Mouse (Mus musculus) liver, embryonic 14.5 days (tissue): ENCODE results near the gene Zfr.

Experiments used
- CTCF ChIP-seq: IDR thresholded peaks from 2 replicates; pipeline ENCODE4 v1.5.1; 2016; ENCODE audit warnings: antibody characterized with exemption, low read depth, control low read depth
- EP300 ChIP-seq: IDR thresholded peaks from 2 replicates; pipeline ENCODE4 v1.6.1; 2016; ENCODE audit warnings: antibody characterized with exemption, low read depth

DNA sequence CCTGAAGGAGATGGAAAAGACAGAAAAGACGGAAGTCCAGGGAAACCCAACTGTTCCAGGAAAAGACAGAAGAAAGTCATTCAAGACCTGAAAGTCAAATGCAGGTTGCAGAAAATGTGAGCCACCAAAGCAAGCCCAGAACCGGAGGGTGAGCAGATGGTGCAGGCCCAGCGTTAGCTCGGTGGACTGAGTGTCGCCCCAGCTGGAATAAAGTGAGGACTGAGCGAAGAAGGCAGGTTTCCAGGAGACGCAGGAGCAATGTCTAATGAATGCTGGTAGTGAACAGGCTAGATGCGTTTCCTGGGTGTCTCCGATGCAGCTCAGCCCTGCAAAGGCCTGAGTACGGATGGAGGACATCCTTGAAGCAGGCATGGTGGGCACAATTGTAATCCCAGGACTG lies 29.5 kb upstream of the Zfr start:
- no peak for TF ChIP-seq CTCF
- TF ChIP-seq EP300, result no peak
